Mouse (Mus musculus): ENCODE data around the gene Pim2. TPM values are rescaled to one million over a fixed set of nuclear protein-coding genes. Genes with fewer than 3 reads are reported as not detected.
A peak's percentile ranks its signal among the peaks of the same experiment; 100 is the strongest.
"Not testable (repeated sequence)": the region's sequence is repeated elsewhere in the genome, so short reads cannot be mapped to it uniquely, and the experiment has no call there.

Gene Pim2
- polyA plus RNA-seq, 1 experiment from 2014 or later: 21.9 TPM

- H3K4me2 ChIP-seq (replicated peaks): no peak overlapping the region
- no peak overlapping the region for H3K27ac ChIP-seq
- no peaks in the 10 kb centered on the region for H3K27me3 ChIP-seq
- H3K9ac ChIP-seq (replicated peaks): no peak overlapping the region
- peaks cover 16% of the 10 kb centered on the region for H3K36me3 ChIP-seq
- no peaks in the 10 kb centered on the region for H3K9me3 ChIP-seq
- H3K4me3 ChIP-seq (replicated peaks): no peak overlapping the region
- WGBS: 51% methylated on average over 6 of the region's 6 CpGs
- ATAC-seq: peak; percentile 48; the same call in 1 of the 2 replicates
- H3K4me1 ChIP-seq (replicated peaks): no peaks in the 10 kb centered on the region
These were observed 32.4 kb downstream of the Pim2 start for GRCm38 (mm10) chrX:7910473-7910872.

GRCm38 (mm10) chrX:7915669-7916068, 37.6 kb downstream of the Pim2 start:
- ATAC-seq; H3K4me3 ChIP-seq (replicated peaks); H3K9me3 ChIP-seq; H3K36me3 ChIP-seq; H3K4me1 ChIP-seq (replicated peaks); H3K27me3 ChIP-seq; H3K4me2 ChIP-seq (replicated peaks); H3K27ac ChIP-seq; H3K9ac ChIP-seq (replicated peaks): not testable (repeated sequence)
- WGBS: 43% methylated on average over 3 of the region's 3 CpGs

- not testable (repeated sequence) for H3K9ac ChIP-seq (replicated peaks); H3K9me3 ChIP-seq; H3K4me3 ChIP-seq (replicated peaks); H3K4me2 ChIP-seq (replicated peaks); H3K36me3 ChIP-seq; H3K27ac ChIP-seq; ATAC-seq; H3K27me3 ChIP-seq
- WGBS: 72% methylated on average over 6 of the region's 6 CpGs
- H3K4me1 ChIP-seq (replicated peaks): peaks cover 18% of the 10 kb centered on the region
These were observed 39.9 kb downstream of the Pim2 start for GRCm38 (mm10) chrX:7917960-7918359.

GRCm38 (mm10) chrX:7919601-7920383, 41.7 kb downstream of the Pim2 start, which contains the start of gene Pcsk1n:
Pcsk1n (plus strand) TSS chrX:7919822.
- peak within 1 kb of the TSS; percentile 86 for H3K27ac ChIP-seq
- H3K4me3 ChIP-seq (replicated peaks): peak within 1 kb of the TSS; percentile 48
- peaks cover 20% of the 10 kb centered on the region for H3K4me1 ChIP-seq (replicated peaks)
- H3K9ac ChIP-seq (replicated peaks): peak within 1 kb of the TSS; percentile 72
- peak within 1 kb of the TSS; percentile 68 for H3K4me2 ChIP-seq (replicated peaks)
- H3K9me3 ChIP-seq: peaks cover 4% of the 10 kb centered on the region; the same call in 1 of the 2 replicates
- H3K36me3 ChIP-seq: peaks cover 11% of the 10 kb centered on the region; the same call in 1 of the 2 replicates
- WGBS: 24% methylated on average over 24 of the region's 40 CpGs
- peak; percentile 91 for ATAC-seq
- H3K27me3 ChIP-seq: peaks cover 11% of the 10 kb centered on the region; the same call in 1 of the 2 replicates

- WGBS: 25% methylated on average over 39 of the region's 48 CpGs
- ATAC-seq: peak; percentile 8; the same call in 1 of the 2 replicates
- H3K27ac ChIP-seq: peak overlapping the region; percentile 58
These were observed 44.0 kb downstream of the Pim2 start for GRCm38 (mm10) chrX:7922032-7922431.

GRCm38 (mm10) chrX:7926266-7926665, 48.2 kb downstream of the Pim2 start:
- Histone ChIP-seq H3K9me3 (no peaks in the 10 kb centered on the region), H3K27me3 (peaks cover 37% of the 10 kb centered on the region), H3K4me3 (replicated peaks) (no peak overlapping the region), H3K9ac (replicated peaks) (no peak overlapping the region), H3K36me3 (peaks cover 33% of the 10 kb centered on the region), H3K27ac (no peak overlapping the region), H3K4me2 (replicated peaks) (no peak overlapping the region), H3K4me1 (replicated peaks) (peaks cover 10% of the 10 kb centered on the region)
- 78% methylated on average over 6 of the region's 6 CpGs for WGBS
- ATAC-seq: no peak

More at GRCm38 (mm10) chrX:7922032-7922431, 44.0 kb downstream of the Pim2 start:
- peak overlapping the region; percentile 48 for H3K4me3 ChIP-seq (replicated peaks)
- H3K4me1 ChIP-seq (replicated peaks): peaks cover 20% of the 10 kb centered on the region
- H3K27me3 ChIP-seq: peaks cover 17% of the 10 kb centered on the region
- H3K9ac ChIP-seq (replicated peaks): peak overlapping the region; percentile 71
- H3K4me2 ChIP-seq (replicated peaks): peak overlapping the region; percentile 68
- H3K9me3 ChIP-seq: peaks cover 4% of the 10 kb centered on the region; the same call in 1 of the 2 replicates
- peaks cover 11% of the 10 kb centered on the region; the same call in 1 of the 2 replicates for H3K36me3 ChIP-seq

- H3K9me3 ChIP-seq: no peaks in the 10 kb centered on the region
- peaks cover 41% of the 10 kb centered on the region for H3K36me3 ChIP-seq
- H3K9ac ChIP-seq (replicated peaks): no peak overlapping the region
- H3K4me3 ChIP-seq (replicated peaks): no peak overlapping the region
- no peak overlapping the region for H3K4me2 ChIP-seq (replicated peaks)
- peaks cover 10% of the 10 kb centered on the region for H3K4me1 ChIP-seq (replicated peaks)
- peaks cover 37% of the 10 kb centered on the region for H3K27me3 ChIP-seq
- H3K27ac ChIP-seq: no peak overlapping the region
- WGBS: 22% methylated on average over 10 of the region's 10 CpGs
- no peak for ATAC-seq
These were observed 49.1 kb downstream of the Pim2 start for GRCm38 (mm10) chrX:7927116-7927515.

- Histone ChIP-seq H3K4me2 (replicated peaks) (no peak within 1 kb of the TSS), H3K9me3 (no peaks in the 10 kb centered on the region; the same call in 1 of the 2 replicates), H3K27me3 (peaks cover 31% of the 10 kb centered on the region), H3K36me3 (peaks cover 44% of the 10 kb centered on the region), H3K4me1 (replicated peaks) (no peaks in the 10 kb centered on the region), H3K9ac (replicated peaks) (no peak within 1 kb of the TSS), H3K27ac (no peak within 1 kb of the TSS), H3K4me3 (replicated peaks) (no peak within 1 kb of the TSS)
- WGBS: 29% methylated on average over 19 of the region's 19 CpGs
- no peak for ATAC-seq
These were observed 50.3 kb downstream of the Pim2 start, which contains the start of gene Eras for GRCm38 (mm10) chrX:7928270-7928790. Eras (minus strand) TSS chrX:7928607.

Other genes starting within 250 kb of the Pim2 start
- 87.9 and 88.4 TPM in 2 replicates for gene Syp, start 239.8 kb upstream of the Pim2 start, polyA plus RNA-seq (2015; fragmentation: Nextera tagmentation; extraction: Ambion mirVana)
- 1.1 and 1.2 TPM in 2 replicates for gene Prickle3, start 221.0 kb upstream of the Pim2 start, polyA plus RNA-seq (2015; fragmentation: Nextera tagmentation; extraction: Ambion mirVana)
- 20.3 and 22.2 TPM in 2 replicates for gene Plp2, start 206.9 kb upstream of the Pim2 start, polyA plus RNA-seq (2015; fragmentation: Nextera tagmentation; extraction: Ambion mirVana)
- gene Magix, start 197.0 kb upstream of the Pim2 start, polyA plus RNA-seq (2015; fragmentation: Nextera tagmentation; extraction: Ambion mirVana): 0.06 and 0.09 TPM in 2 replicates
- gene Gpkow, start 181.1 kb upstream of the Pim2 start, polyA plus RNA-seq (2015; fragmentation: Nextera tagmentation; extraction: Ambion mirVana): 45.1 and 45.6 TPM in 2 replicates
- 31.8 and 34.9 TPM in 2 replicates for gene Wdr45, start 163.9 kb upstream of the Pim2 start, polyA plus RNA-seq (2015; fragmentation: Nextera tagmentation; extraction: Ambion mirVana)
- not detected in 2 replicates for gene Gm45208, start 156.0 kb upstream of the Pim2 start, polyA plus RNA-seq (2015; fragmentation: Nextera tagmentation; extraction: Ambion mirVana)
- gene Praf2, start 149.8 kb upstream of the Pim2 start, polyA plus RNA-seq (2015; fragmentation: Nextera tagmentation; extraction: Ambion mirVana): 110 and 111 TPM in 2 replicates
- 46.0 and 51.0 TPM in 2 replicates for gene Ccdc120, start 127.4 kb upstream of the Pim2 start, polyA plus RNA-seq (2015; fragmentation: Nextera tagmentation; extraction: Ambion mirVana)
- gene Tfe3, start 115.7 kb upstream of the Pim2 start, polyA plus RNA-seq (2015; fragmentation: Nextera tagmentation; extraction: Ambion mirVana): 25.3 and 30.4 TPM in 2 replicates
- gene Gripap1, start 88.5 kb upstream of the Pim2 start, polyA plus RNA-seq (2015; fragmentation: Nextera tagmentation; extraction: Ambion mirVana): 76.5 and 81.7 TPM in 2 replicates
- gene Kcnd1, start 56.0 kb upstream of the Pim2 start, polyA plus RNA-seq (2015; fragmentation: Nextera tagmentation; extraction: Ambion mirVana): 1.4 and 2.1 TPM in 2 replicates
- 46.4 and 53.2 TPM in 2 replicates for gene Otud5, start 36.9 kb upstream of the Pim2 start, polyA plus RNA-seq (2015; fragmentation: Nextera tagmentation; extraction: Ambion mirVana)
- gene Slc35a2, start 5.8 kb downstream of the Pim2 start, polyA plus RNA-seq (2015; fragmentation: Nextera tagmentation; extraction: Ambion mirVana): 34.6 and 41.5 TPM in 2 replicates
- gene Pqbp1, start 21.0 kb downstream of the Pim2 start, polyA plus RNA-seq (2015; fragmentation: Nextera tagmentation; extraction: Ambion mirVana): 216 and 236 TPM in 2 replicates
- 171 and 173 TPM in 2 replicates for gene Timm17b, start 21.1 kb downstream of the Pim2 start, polyA plus RNA-seq (2015; fragmentation: Nextera tagmentation; extraction: Ambion mirVana)
- gene Gm10491, start 29.6 kb downstream of the Pim2 start, polyA plus RNA-seq (2015; fragmentation: Nextera tagmentation; extraction: Ambion mirVana): not detected in 2 replicates
- gene Gm10490, start 31.3 kb downstream of the Pim2 start, polyA plus RNA-seq (2015; fragmentation: Nextera tagmentation; extraction: Ambion mirVana): not detected in 2 replicates
- gene Pcsk1n, start 41.6 kb downstream of the Pim2 start, polyA plus RNA-seq (2015; fragmentation: Nextera tagmentation; extraction: Ambion mirVana): 164 and 172 TPM in 2 replicates
- 0.24 TPM in 1 of 2 replicates, not detected in the other for gene Eras, start 50.3 kb downstream of the Pim2 start, polyA plus RNA-seq (2015; fragmentation: Nextera tagmentation; extraction: Ambion mirVana)
- 76.7 and 78.2 TPM in 2 replicates for gene Hdac6, start 69.6 kb downstream of the Pim2 start, polyA plus RNA-seq (2015; fragmentation: Nextera tagmentation; extraction: Ambion mirVana)
- 0.24 and 0.31 TPM in 2 replicates for gene Gata1, start 99.8 kb downstream of the Pim2 start, polyA plus RNA-seq (2015; fragmentation: Nextera tagmentation; extraction: Ambion mirVana)
- 0.26 TPM in 1 of 2 replicates, not detected in the other for gene Glod5, start 140.2 kb downstream of the Pim2 start, polyA plus RNA-seq (2015; fragmentation: Nextera tagmentation; extraction: Ambion mirVana)
- gene Suv39h1, start 196.5 kb downstream of the Pim2 start, polyA plus RNA-seq (2015; fragmentation: Nextera tagmentation; extraction: Ambion mirVana): 49.9 and 50.4 TPM in 2 replicates
- 0.15 TPM in 1 of 2 replicates, not detected in the other for gene Was, start 212.2 kb downstream of the Pim2 start, polyA plus RNA-seq (2015; fragmentation: Nextera tagmentation; extraction: Ambion mirVana)

Data from midbrain, embryonic 13.5 days (tissue).